Mouse (Mus musculus): ENCODE measurements around the gene Lix1. TPM values are rescaled to one million over a fixed set of nuclear protein-coding genes. Genes with fewer than 3 reads are reported as not detected.

The Lix1 gene
- 34.1 and 39.5 TPM in 2 replicates for polyA plus RNA-seq (2015; fragmentation: Nextera tagmentation; extraction: Ambion mirVana)

DNA sequence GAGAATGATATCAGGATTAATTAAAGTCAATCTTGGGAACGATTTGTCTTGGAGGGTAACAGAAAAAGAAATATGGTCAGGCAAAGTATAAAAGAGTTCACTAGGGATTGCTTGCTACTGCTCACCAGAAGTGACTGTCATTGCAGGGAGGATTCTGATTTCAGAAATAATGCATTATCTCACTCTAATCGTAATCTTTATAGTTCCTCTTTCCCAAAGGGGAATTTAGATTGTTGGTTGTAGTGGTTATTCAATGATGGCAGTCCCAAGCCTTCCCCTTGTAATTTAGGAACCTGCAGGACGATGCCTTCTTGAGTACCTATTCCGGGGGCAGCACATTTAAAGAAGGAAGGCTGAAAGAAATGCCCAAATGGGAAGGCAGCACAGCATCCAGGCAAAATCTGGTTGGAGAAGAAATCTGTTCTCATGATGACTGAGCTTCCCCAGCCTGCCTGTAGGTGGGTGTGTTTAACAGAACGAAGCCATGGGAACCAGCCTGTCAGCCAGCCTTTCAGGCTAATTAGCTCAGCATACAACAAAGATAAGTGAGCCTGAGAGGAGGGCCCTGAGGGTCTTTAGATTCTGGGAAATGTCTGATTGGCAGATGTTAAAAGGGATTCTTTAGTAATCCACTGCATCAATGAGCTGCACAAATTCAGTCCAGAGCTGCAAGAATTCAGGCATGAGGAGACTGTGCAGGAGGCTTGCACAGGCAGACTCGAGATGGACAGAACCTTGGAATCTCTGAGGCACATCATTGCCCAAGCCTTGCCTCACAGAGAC, at the start of gene Lix1:
Lix1 (plus strand) TSS at position 451 of the 783 bp plus-strand sequence.
- peak; percentile 99 for ATAC-seq (replicated peaks)
- 15% methylated on average over 6 of the region's 6 CpGs for WGBS
- H3K4me1 ChIP-seq, result peaks cover 40% of the 10 kb centered on the region
- peak within 1 kb of the TSS; percentile 91 for H3K27ac ChIP-seq (replicated peaks)
- no peaks in the 10 kb centered on the region for H3K36me3 ChIP-seq
- H3K9ac ChIP-seq (replicated peaks), result peak within 1 kb of the TSS; percentile 51
- H3K9me3 ChIP-seq, result no peaks in the 10 kb centered on the region
- H3K27me3 ChIP-seq, result no peaks in the 10 kb centered on the region
- H3K4me3 ChIP-seq, result peak within 1 kb of the TSS; percentile 43
- peak within 1 kb of the TSS; percentile 47 for H3K4me2 ChIP-seq (replicated peaks)

DNA sequence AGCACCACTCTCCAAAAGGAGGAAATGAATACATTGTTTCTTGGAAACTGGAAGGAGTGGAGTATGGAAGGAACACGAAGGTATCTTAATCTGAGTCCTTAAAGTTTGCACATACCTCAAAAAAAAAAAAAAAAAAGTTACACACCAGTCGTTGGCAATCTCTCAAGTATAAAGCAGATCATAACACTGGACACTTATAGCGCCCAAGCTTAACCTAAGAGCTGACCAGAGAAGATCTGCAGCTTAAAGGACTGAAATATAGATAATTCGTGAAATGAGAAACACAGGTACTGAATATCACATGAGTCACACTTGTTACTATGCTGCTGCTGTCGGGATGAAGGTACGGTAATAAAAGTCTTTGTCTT, 28.9 kb upstream of the Lix1 start:
- Histone ChIP-seq H3K4me3 (peak overlapping the region; percentile 83), H3K4me2 (replicated peaks) (peak overlapping the region; percentile 64), H3K27me3 (no peaks in the 10 kb centered on the region), H3K9ac (replicated peaks) (peak overlapping the region; percentile 72), H3K36me3 (peaks cover 10% of the 10 kb centered on the region; the same call in 1 of the 2 replicates), H3K4me1 (peaks cover 19% of the 10 kb centered on the region), H3K27ac (replicated peaks) (peak overlapping the region; percentile 74; the same call in 1 of the 2 replicates), H3K9me3 (no peaks in the 10 kb centered on the region)
- ATAC-seq (replicated peaks), result no peak
- 2% methylated on average over 6 of the region's 6 CpGs for WGBS

DNA sequence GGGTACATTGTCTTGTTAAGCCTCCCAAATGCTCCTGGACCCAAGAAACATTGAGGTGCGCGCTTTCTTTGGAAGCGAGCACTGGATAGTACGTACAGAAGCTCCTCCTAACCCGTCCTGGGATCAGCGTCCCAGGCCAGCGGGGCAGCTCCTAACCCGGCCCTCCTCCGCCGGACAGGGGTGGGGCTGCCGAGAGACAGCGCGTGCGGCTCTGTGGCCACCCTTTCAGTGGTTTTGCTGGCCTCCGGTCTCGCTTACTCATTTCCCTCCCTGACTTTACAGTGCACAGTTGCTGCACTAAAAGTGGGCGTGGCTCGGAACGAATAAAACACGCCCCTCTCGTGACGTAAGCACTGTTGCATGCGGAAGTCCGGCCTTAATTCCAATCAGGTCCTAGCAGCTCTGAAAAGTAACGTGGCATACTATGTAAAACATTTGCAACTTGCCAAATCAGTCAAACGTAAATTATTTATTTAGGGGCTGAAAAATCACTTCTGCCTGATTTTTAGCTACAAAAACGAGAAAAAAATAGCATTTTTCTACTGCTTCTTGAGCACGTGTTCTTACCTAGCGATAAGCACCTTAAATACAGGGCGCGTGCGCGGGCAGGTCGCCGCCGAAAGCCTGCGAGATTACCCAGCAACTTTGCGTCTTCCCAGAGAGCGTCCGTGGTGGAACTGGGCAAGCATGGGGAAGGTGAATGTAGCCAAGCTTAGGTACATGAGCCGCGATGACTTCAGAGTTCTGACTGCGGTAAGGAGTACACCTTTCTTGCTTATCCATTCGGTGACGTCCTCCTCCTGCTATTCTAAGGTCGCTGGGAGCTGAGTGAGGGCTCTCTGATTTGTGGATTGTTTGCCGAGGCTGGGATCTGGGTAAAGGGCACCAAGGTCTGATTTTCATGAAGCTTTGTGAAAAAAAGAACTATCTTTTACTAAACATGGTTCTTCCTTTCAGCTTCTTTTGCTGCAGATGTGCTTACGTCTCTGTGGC, 28.3 kb upstream of the Lix1 start, which contains the start of gene Riok2:
Riok2 (plus strand) TSS at position 392 of the 993 bp plus-strand sequence.
- Histone ChIP-seq H3K4me1 (peaks cover 19% of the 10 kb centered on the region), H3K9ac (replicated peaks) (peak within 1 kb of the TSS; percentile 76), H3K9me3 (no peaks in the 10 kb centered on the region), H3K27ac (replicated peaks) (peak within 1 kb of the TSS; percentile 74), H3K4me3 (peak within 1 kb of the TSS; percentile 83), H3K27me3 (no peaks in the 10 kb centered on the region), H3K36me3 (peaks cover 15% of the 10 kb centered on the region), H3K4me2 (replicated peaks) (peak within 1 kb of the TSS; percentile 64)
- WGBS, result under 1% methylated on average over 48 of the region's 48 CpGs
- ATAC-seq (replicated peaks), result peak; percentile 97

DNA sequence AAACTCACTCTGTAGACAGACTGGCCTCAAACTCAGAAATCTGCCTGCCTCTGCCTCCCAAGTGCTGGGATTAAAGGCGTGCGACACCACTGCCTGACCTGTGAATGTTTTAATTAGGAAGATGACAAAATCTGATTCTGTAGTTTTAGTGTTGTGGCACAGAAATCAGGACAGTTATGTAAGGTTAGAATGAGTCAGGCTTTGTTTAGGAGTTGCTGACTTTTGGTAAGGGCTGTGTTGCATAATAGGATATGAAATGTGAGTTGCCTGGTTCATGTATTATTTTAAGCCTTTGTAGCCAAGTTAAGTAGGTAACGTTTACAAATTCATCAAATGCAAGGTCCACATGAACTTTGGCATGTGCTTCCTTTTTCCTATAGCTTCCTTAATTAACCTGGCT, 26.9 kb upstream of the Lix1 start:
- Histone ChIP-seq H3K4me1 (peaks cover 19% of the 10 kb centered on the region), H3K36me3 (peaks cover 21% of the 10 kb centered on the region), H3K4me2 (replicated peaks) (peak overlapping the region; percentile 64), H3K4me3 (peak overlapping the region; percentile 83; the same call in 1 of the 2 replicates), H3K27me3 (no peaks in the 10 kb centered on the region), H3K27ac (replicated peaks) (no peak overlapping the region), H3K9me3 (no peaks in the 10 kb centered on the region), H3K9ac (replicated peaks) (no peak overlapping the region)
- no peak for ATAC-seq (replicated peaks)
- 88% methylated on average over 3 of the region's 3 CpGs for WGBS

DNA sequence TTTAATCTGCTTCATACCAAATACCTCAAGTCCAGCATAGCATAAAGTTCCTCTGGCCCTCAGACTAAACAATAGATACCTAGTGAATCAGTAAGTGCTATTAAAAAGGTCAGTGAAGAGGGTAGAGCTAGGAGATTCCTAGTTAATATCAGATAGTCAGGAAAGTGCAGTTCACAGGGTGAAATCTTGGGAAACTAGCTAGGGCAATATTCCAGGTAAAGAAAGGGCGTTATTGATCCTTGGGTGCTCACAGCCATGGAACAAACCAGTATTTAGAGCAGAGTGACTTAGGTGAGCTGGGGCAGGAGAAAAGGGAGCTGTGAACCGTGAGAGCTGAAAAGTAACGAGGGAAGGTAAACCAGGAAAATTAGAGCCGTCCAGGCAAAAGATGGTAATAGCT, 18.8 kb upstream of the Lix1 start:
- peaks cover 70% of the 10 kb centered on the region for H3K36me3 ChIP-seq
- H3K9ac ChIP-seq (replicated peaks), result no peak overlapping the region
- no peak overlapping the region for H3K27ac ChIP-seq (replicated peaks)
- H3K4me1 ChIP-seq, result no peaks in the 10 kb centered on the region
- no peak overlapping the region for H3K4me3 ChIP-seq
- no peaks in the 10 kb centered on the region for H3K27me3 ChIP-seq
- WGBS, result 89% methylated on average over 4 of the region's 4 CpGs
- no peaks in the 10 kb centered on the region for H3K9me3 ChIP-seq
- no peak for ATAC-seq (replicated peaks)
- H3K4me2 ChIP-seq (replicated peaks), result no peak overlapping the region

DNA sequence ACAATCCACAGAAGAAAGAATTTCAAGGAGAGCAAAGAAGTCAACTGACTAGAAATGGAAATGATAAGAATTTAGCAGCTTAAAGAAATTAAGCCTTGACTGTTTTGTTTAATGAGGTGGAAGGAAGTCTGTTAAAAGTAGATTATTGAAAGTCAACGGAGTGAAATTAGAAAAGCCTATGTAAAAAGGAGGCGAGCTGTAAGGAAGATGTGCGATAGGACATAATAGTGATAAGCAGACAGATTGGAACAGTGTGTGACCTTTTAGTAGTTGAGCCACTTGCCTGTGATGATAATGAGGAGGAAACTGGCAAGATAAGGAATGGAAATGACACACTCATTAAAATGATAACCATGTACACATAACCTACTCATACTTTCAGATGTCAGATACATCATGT, 18.0 kb upstream of the Lix1 start:
- 89% methylated on average over 3 of the region's 3 CpGs for WGBS
- Histone ChIP-seq H3K36me3 (peaks cover 68% of the 10 kb centered on the region), H3K4me1 (no peaks in the 10 kb centered on the region), H3K27me3 (no peaks in the 10 kb centered on the region), H3K27ac (replicated peaks) (no peak overlapping the region), H3K4me3 (no peak overlapping the region), H3K9ac (replicated peaks) (no peak overlapping the region), H3K9me3 (no peaks in the 10 kb centered on the region), H3K4me2 (replicated peaks) (no peak overlapping the region)
- no peak for ATAC-seq (replicated peaks)

DNA sequence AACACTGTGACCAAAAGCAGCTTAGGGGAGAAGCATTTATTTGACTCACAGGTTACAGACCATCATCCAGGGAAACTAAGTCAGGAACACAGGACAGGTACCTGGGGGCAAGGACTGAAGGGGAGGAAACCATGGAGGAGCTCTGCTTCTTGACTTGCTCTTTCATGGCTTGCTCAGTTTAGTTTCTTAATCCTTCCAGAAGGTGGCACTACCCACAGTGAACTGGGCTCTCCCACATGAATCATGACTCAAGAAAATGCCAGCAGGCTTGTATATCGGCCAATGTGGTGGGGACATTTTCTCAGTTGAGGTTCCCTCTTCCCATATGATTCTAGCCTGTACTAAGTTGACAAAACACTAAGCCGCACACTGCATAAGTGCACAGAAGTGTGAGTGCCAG, 16.4 kb upstream of the Lix1 start:
- ATAC-seq (replicated peaks), result no peak
- peaks cover 68% of the 10 kb centered on the region for H3K36me3 ChIP-seq
- WGBS, result 81% methylated on average over 2 of the region's 2 CpGs

DNA sequence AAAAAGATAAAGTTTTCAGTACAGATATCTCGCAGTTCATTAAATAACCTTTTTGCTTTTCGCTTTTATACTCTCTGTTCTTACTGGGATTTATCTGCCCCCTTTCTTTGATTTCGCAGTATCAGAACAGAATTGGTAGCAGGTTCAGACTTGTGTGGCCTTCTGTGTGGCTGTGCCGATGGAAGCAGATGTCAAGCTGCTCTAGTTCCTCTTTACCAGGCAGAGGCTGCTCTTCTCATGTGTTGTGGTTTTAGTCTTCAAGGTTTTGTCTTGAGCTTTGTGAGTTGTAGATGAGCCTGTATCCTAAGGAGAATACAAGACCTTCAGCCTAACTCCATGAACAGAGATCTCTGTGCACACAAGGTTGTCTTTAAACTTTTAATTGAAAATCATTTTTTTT, 10.6 kb upstream of the Lix1 start:
- peaks cover 31% of the 10 kb centered on the region for H3K36me3 ChIP-seq
- no peak overlapping the region for H3K9ac ChIP-seq (replicated peaks)
- no peak overlapping the region for H3K4me2 ChIP-seq (replicated peaks)
- H3K9me3 ChIP-seq, result no peaks in the 10 kb centered on the region
- WGBS, result 88% methylated on average over 4 of the region's 4 CpGs
- no peaks in the 10 kb centered on the region for H3K27me3 ChIP-seq
- no peak overlapping the region for H3K4me3 ChIP-seq
- no peak for ATAC-seq (replicated peaks)
- H3K27ac ChIP-seq (replicated peaks), result peak overlapping the region; percentile 28
- H3K4me1 ChIP-seq, result peaks cover 4% of the 10 kb centered on the region

More for the DNA sequence above, 16.4 kb upstream of the Lix1 start:
- Histone ChIP-seq H3K9me3 (no peaks in the 10 kb centered on the region), H3K4me3 (no peak overlapping the region), H3K4me1 (no peaks in the 10 kb centered on the region), H3K4me2 (replicated peaks) (no peak overlapping the region), H3K27ac (replicated peaks) (no peak overlapping the region), H3K27me3 (no peaks in the 10 kb centered on the region), H3K9ac (replicated peaks) (no peak overlapping the region)

DNA sequence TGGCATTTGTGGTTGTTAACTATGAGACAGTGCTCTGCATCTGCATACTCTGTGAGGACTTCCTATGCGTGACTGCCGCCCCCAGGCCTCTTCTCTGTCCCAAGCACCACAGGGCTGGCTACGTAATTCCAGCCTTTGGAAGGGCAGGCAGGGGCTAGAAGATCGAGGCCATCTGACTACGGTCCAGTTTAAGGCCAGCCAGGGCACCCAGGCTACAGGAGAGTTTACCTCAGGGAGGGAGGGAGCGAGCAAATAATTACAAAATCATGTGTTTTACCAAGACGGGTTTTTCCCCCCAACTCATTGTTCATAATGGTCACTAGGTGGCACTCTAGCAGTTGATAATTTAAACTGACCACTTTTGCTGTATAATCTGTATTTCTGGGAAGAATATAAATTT, 9.6 kb upstream of the Lix1 start:
- WGBS, result 65% methylated on average over 7 of the region's 7 CpGs
- no peak overlapping the region; the same call in 1 of the 2 replicates for H3K4me2 ChIP-seq (replicated peaks)
- peak; percentile 60 for ATAC-seq (replicated peaks)
- H3K27ac ChIP-seq (replicated peaks), result peak overlapping the region; percentile 81
- peaks cover 15% of the 10 kb centered on the region for H3K4me1 ChIP-seq
- no peak overlapping the region for H3K4me3 ChIP-seq
- no peak overlapping the region for H3K9ac ChIP-seq (replicated peaks)
- peaks cover 25% of the 10 kb centered on the region for H3K36me3 ChIP-seq
- no peaks in the 10 kb centered on the region for H3K27me3 ChIP-seq
- H3K9me3 ChIP-seq, result no peaks in the 10 kb centered on the region

DNA sequence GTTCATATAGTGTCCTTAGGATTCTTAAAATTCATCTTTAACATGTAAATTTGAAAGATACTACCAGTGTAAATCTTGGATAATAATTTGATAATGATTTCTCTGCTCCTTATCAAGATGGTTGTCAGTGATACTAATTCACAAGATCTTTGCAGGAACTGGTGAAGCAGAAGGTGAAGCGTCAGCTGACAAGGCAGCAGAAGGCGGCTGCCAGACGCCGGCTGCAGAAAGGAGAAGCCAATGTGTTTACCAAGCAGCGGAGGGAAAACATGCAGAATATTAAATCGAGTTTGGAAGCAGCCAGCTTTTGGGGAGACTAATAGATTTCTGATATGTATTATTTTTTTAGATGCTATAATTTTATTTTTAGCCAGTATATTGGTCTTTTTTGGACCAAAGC, 9.2 kb upstream of the Lix1 start:
- WGBS, result 62% methylated on average over 6 of the region's 6 CpGs
- Histone ChIP-seq H3K36me3 (peaks cover 25% of the 10 kb centered on the region), H3K9ac (replicated peaks) (no peak overlapping the region), H3K27ac (replicated peaks) (peak overlapping the region; percentile 81), H3K9me3 (no peaks in the 10 kb centered on the region), H3K4me2 (replicated peaks) (no peak overlapping the region), H3K27me3 (no peaks in the 10 kb centered on the region), H3K4me1 (peaks cover 16% of the 10 kb centered on the region), H3K4me3 (no peak overlapping the region)
- peak; percentile 70 for ATAC-seq (replicated peaks)

DNA sequence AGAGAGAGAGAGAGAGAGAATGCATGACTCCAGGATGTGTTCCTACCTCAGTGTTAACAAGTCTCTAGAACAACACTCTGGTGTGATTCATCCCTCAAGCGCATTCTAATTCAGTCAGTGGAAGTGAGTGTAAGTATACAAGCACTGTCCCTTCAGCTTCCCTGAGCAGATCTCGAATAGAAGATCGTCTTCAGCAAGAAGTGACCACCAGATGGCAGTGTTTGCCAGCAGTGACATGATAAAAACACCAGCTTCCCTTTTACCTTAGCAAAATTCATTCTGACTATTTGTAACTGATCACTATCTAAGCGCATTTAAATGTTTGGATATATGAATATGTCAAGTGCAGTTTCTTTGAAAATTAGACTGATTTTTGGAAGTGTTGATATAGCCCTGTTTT, 8.1 kb upstream of the Lix1 start:
- Histone ChIP-seq H3K36me3 (peaks cover 16% of the 10 kb centered on the region), H3K27ac (replicated peaks) (peak overlapping the region; percentile 71; the same call in 1 of the 2 replicates), H3K9me3 (no peaks in the 10 kb centered on the region), H3K27me3 (no peaks in the 10 kb centered on the region), H3K4me1 (peaks cover 16% of the 10 kb centered on the region), H3K4me3 (no peak overlapping the region), H3K9ac (replicated peaks) (no peak overlapping the region), H3K4me2 (replicated peaks) (no peak overlapping the region)
- 20% methylated on average over 4 of the region's 4 CpGs for WGBS
- ATAC-seq (replicated peaks), result peak; percentile 64

DNA sequence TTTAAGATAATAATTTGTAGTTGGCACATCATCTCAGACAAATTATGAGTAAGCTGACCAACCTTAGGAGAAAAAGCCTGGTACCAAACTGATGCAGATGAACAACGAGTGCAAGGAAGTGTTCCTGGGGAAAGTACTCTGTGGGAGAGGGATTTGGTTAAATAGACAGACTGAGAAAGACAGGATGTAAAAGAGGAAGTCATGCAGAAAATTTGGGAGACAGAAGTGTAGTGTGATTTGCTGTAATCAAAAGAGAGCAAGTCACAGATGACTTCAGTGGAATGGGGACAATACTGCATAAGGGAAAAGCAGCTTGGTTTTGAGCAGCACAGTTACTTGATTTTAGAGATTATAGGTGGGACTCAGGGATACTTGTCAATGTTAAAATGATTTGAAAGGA, 5.6 kb upstream of the Lix1 start:
- Histone ChIP-seq H3K4me1 (peaks cover 18% of the 10 kb centered on the region), H3K4me2 (replicated peaks) (no peak overlapping the region), H3K9ac (replicated peaks) (no peak overlapping the region), H3K27me3 (no peaks in the 10 kb centered on the region), H3K36me3 (peaks cover 3% of the 10 kb centered on the region; the same call in 1 of the 2 replicates), H3K4me3 (no peak overlapping the region), H3K27ac (replicated peaks) (peak overlapping the region; percentile 20), H3K9me3 (no peaks in the 10 kb centered on the region)
- ATAC-seq (replicated peaks), result 0 out of 2 replicates have a peak, but pooled peaks have one; percentile 30
- WGBS, result 5% methylated on average over 1 of the region's 1 CpGs
